Mouse (Mus musculus) limb, embryonic 10.5 days (tissue): ENCODE results near the gene Kcna1. TPM values are rescaled to one million over a fixed set of nuclear protein-coding genes. Genes with fewer than 3 reads are reported as not detected.

Source experiments
- DNase-seq: peaks from one replicate; pipeline ENCODE4 v3.0.0-alpha.2; 2017; ENCODE audit warnings: low spot score
- H3K27ac ChIP-seq: fragments of 300-500 bp; sonication (generic); 2 replicates; pipeline ENCODE4 v1.5.1; 2016; ENCODE audit warnings: mild to moderate bottlenecking
- H3K27me3 ChIP-seq: fragments of 300-500 bp; sonication (generic); 2 replicates; pipeline ENCODE4 v1.6.1; 2016; ENCODE audit warnings: low read depth, mild to moderate bottlenecking; ENCODE audit not compliant: poor library complexity, severe bottlenecking
- H3K36me3 ChIP-seq: fragments of 300-500 bp; sonication (generic); 2 replicates; pipeline ENCODE4 v1.6.1; 2016; ENCODE audit warnings: mild to moderate bottlenecking, moderate library complexity
- H3K4me1 ChIP-seq: fragments of 300-500 bp; sonication (generic); 2 replicates; pipeline ENCODE4 v1.6.1; 2016
- H3K4me3 ChIP-seq: fragments of 300-500 bp; sonication (generic); 2 replicates; pipeline ENCODE4 v1.5.1; 2016; ENCODE audit warnings: mild to moderate bottlenecking, moderate library complexity
- H3K9me3 ChIP-seq: fragments of 300-500 bp; sonication (generic); replicated peaks from 2 replicates; pipeline ENCODE4 v1.6.1; 2016; ENCODE audit warnings: mild to moderate bottlenecking
- WGBS: fragments of 180-500 bp; shearing (Covaris S2); methylation state at CpG from one replicate; pipeline ENCODE4 v1.1.7; 2016; 5-methylcytosine and 5-hydroxymethylcytosine counted together
- polyA plus RNA-seq: library from polyadenylated mRNA; unstranded; fragments of >200 nt; fragmentation: Nextera tagmentation; extraction: Ambion mirVana; gene quantifications from 2 replicates; pipeline ENCODE4 v1.2.1, GENCODE M21; 2016

Gene Kcna1
- polyA plus RNA-seq, 1 experiment from 2014 or later, result 0.30 TPM

DNA sequence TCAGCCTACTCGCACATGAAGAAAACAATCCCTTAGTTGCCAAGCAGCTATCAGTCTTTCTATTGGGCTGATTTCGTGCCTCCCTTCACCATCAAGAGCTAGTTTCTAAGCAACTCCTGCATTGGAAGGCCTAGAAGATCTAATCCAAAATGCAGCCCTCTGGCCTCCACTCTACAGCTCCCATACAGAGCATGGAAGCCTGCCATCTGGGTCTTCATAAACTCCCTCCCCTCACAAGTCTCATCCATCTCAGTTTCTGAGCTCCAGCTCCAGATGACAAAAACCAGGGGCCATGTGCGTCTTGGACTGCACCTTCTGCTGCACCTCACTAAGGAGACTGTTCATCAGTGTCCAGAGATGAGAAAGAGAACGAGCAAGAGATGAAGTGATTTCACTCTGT, 52.8 kb downstream of the Kcna1 start:
- H3K4me3 ChIP-seq, result no peak overlapping the region
- no peaks in the 10 kb centered on the region for H3K36me3 ChIP-seq
- no peak overlapping the region for H3K27ac ChIP-seq
- no peaks in the 10 kb centered on the region for H3K9me3 ChIP-seq
- no peaks in the 10 kb centered on the region for H3K27me3 ChIP-seq
- 89% methylated on average over 4 of the region's 4 CpGs for WGBS
- no peaks in the 10 kb centered on the region for H3K4me1 ChIP-seq
- DNase-seq, result no peak

Other genes starting within 250 kb of the Kcna1 start
- 1.3 TPM in 2 replicates for gene Kcna5, start 111.0 kb downstream of the Kcna1 start, polyA plus RNA-seq
- 4.3 and 6.8 TPM in 2 replicates for gene Kcna6, start 94.3 kb upstream of the Kcna1 start, polyA plus RNA-seq
- gene Ndufa9, start 202.8 kb upstream of the Kcna1 start, polyA plus RNA-seq, result 195 and 206 TPM in 2 replicates
- 0.05 TPM in 1 of 2 replicates, not detected in the other for gene Akap3, start 206.7 kb upstream of the Kcna1 start, polyA plus RNA-seq